Mouse (Mus musculus) retina, embryonic 14.5 days (tissue): ENCODE measurements around the gene Cacna2d3.

ENCODE experiments used
- DNase-seq: peaks from one replicate; pipeline ENCODE4 v3.0.0-alpha.2; 2015; ENCODE audit warnings: low spot score

Gene Cacna2d3

DNA sequence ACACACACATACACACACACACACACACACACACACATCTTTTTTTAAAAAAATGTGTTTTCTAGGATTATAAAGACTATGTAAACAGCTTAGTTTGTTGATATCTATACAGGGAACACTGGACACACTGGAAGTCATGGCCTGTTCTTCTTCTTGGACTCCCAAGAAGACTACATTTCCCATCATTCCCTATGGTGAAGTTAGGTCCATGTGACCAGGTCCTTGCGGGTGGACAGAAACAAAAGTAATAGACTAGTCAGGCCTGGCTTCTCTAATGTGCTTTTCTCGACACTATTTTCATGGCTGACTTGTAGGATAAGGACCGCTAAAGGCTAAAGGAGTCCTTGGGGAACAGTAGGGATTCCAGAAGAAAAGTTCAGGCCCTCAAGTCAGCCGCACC is 78.4 kb downstream of the Cacna2d3 start:
- DNase-seq: no peak

DNA sequence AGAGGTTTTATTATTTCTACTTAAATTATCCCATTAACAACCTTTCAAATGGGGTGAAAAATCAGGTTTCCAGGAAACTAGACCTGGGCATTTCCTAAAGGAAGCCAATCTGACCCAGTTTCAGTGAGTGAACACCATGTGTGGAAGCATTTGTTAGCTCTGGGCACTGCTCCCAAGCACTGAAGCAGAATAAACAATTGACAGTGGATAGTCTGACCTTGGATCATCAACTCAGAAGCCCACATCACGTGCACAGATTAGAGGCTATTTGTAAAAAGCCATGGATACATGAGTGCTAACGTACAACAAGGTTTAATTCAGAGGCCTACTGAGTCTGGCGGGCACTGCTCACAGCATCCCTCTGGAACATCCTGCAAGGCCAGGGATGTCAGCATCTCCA is 82.4 kb downstream of the Cacna2d3 start:
- peak; percentile 68 for DNase-seq

DNA sequence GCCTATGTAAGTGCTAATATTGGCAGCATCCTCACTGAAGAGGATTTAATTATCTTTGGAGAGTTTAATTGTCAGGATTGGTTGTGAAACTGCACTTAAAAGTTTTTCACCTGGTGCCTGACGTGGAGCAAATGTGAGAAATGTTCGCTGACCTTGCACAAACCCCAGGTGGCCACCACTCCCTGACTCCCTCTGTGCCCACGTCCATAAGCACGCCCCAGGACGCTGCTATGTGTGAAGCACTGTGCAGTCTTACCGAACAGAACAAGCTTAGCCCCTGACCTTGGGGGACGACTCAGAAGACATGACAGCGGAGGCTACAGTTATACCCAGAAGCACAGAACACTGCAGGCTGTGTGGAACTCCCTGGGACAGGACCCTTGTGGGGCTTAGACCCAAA is 93.5 kb downstream of the Cacna2d3 start:
- no peak for DNase-seq

DNA sequence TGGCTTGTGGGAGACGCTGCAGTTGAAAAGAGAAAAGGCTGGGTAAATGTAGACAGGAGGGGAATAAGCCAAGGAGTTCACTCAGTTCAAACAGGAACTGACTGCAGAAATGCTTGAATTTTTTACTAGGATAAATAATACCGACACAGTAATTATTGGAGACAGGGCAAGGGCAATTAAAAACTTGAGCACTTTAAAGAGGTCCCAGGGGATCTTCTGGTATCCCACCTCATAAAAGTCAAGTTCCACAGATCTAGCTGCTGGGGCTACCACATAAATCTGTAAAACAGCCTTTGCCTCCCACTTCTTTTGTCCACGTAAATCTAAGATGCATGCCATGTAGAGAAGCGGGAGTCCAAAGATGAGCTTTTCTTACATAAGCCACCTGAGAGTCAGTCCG is 109.2 kb downstream of the Cacna2d3 start:
- no peak for DNase-seq

DNA sequence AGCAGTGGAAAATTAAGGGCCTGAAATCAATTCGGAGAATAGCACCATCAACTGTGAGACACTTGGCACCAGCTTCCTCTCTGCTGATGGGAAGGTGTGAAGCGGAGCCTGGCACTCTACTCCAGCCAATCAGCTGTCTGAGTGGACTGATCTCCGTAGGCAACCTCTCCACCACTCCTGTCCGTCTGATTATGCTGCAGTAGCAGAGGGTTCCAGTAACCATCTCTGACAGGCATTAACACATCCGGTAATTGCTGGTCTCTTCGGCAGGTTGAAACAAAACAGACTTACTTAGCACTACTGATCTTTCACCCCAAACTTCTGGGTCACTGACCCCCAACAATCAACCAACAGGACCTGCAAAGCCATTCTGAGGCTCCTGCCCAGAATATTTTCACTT is 112.9 kb downstream of the Cacna2d3 start:
- peak; percentile 79 for DNase-seq

DNA sequence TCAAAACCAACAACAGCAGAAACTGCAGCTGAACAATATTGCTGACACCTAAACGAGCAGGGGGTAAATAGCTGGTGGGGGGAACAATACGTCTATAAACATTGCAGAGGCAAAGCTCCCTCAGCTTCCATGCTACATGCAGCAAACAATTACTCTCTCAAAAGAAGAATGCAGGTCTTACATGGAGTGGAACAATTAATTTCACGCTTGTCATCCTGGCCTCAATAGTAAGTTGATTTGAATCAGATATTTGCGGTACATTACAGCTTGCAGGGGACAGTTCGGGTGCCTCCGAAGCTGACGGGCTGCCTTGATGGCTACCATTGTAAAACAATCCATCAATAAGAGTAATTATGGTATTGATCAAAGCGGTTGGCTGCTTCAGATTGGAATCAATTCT is 122.2 kb downstream of the Cacna2d3 start:
- DNase-seq: peak; percentile 79

DNA sequence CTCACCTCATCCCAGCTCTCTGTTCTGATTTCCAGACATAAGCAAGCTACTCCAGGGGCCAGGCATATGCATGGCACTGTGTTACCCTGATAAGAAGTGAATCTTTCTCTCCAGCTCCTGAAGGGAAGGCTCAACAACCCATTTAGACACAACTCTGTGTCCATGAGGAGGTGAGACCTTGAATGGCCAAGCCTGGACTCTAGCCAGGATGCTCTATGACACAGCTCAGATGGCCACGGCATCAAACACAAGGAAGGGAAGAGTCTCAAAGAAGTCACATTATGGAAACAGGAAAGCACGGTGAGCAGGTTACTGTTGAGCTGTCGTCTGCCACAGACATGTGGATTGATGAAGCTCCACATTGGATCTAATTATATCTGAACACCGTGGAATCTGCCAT is 128.8 kb downstream of the Cacna2d3 start:
- no peak for DNase-seq

DNA sequence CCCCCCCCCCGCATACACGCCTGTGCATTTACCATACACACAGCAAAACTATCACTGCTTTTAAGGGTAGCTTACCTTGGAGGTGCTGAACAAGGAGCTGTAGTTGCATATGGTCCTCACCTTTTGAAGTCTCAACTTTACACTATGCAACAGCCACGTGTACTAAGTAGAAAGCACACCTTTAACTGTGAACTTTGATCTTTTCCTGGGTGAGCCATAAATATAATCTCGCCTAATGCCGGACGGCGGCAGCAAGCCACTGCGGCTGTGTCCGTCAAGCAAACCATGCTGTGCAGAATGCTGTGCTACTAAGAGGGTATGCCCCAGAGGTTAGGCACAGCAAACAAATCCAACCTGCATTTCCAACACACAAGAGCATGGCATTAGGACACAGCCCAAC is 132.0 kb downstream of the Cacna2d3 start:
- no peak for DNase-seq

DNA sequence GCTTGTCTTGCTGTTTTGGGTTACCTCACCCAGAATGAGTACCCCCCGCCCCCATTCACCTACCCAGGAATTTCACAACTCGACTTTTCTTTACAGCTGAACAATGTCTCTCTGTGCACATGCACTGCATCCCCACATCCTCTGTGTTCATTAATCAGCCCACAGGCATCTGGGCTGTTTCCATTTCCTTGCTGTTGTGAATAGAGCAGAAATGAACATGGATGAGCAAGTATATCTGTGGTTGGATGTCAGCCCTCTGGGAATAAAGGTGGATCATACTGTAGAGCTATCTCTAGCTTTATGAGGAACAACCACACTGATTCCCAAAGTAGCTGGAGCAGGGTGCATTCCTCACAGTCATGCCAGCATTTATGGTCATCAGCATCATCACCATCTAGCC is 139.7 kb downstream of the Cacna2d3 start:
- DNase-seq: no peak

DNA sequence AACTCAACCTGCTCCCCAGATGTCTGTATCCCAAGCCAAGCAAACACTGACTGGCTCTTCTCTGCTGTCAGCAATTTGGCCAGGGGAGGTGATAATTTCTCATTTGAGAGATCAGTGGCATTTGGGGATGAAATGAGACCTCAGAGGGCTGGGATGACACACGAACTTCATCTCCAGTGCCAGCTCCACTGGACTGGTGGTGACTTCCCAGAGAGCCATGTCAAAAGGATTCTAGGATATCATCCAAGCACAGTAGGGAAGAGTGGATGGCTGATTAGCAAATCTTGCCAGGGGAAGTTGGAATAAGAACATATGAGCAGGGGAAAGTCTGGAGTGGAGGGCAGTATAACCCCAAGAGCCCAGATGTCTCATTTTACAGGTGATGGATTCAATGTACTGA is 143.9 kb downstream of the Cacna2d3 start:
- DNase-seq: no peak

DNA sequence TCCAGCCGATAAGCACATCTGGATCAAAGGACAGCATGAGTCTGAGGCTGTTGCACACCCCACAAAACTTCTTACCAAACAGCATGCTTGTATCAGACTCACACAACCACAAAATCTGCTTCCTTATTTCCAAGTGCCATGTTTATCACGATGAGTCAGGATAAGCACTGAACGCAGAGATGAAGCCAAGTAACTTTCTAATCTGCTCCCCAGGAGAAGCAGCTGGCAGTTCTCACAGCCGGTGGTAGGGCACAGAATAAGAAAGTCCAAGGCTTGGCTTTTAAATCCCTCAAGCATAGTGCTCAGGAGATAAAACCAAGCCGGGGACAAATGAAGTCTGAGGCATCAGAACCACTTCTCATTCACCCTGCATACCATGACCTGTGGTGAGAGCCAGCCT is 146.1 kb downstream of the Cacna2d3 start:
- no peak for DNase-seq

DNA sequence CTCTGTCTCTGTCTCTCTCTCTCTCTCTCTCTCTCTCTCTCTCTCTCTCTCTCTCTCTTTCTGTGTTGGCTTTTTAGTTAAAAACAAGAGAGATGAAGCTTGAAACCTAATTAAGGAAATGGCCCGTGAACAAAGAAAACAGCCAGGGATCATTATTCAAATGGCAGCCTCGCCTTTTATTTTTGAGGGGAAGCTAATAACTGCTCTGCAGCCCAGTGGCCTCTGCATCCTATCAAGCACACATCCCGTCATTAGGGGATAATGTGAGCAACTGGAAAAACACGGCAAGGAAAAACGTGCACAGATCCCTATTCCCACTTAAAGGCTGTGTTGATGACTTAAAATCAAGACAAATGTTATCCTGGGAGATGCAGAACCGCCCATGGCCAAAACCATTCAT is 159.0 kb downstream of the Cacna2d3 start:
- peak; percentile 41 for DNase-seq

DNA sequence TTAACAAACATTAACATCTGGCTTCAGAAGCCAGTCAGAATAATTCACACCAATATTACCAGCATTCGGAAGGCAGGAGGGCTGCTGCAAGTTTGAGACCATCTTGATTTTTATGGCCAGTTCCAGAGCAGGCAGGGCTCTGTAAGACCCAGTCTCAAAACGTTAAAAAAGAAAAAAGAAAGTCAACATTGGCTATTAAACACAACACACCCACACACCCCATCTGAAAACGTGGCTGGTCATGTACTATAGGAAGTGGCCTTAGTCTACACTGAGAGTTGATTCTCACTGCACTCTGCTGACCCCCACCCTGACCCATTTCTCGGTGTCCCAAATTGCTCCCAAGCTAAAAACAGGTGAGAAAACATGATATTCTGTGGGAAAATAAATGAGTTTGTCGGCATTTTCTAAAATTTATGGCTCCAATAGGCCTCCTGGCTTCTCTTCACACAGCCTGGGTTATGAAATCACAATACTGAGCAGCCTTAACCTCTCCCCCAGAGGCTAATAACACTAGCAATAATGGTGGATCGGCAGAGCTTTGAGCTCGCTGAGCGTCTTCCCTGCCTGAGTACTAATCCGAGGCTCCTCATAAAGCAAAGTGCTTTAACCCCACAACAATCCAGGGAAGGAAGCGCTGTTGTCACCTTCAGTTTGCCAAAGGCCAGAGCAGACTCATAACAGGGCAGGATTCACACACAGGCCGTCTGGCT is 160.4 kb downstream of the Cacna2d3 start:
- no peak for DNase-seq

DNA sequence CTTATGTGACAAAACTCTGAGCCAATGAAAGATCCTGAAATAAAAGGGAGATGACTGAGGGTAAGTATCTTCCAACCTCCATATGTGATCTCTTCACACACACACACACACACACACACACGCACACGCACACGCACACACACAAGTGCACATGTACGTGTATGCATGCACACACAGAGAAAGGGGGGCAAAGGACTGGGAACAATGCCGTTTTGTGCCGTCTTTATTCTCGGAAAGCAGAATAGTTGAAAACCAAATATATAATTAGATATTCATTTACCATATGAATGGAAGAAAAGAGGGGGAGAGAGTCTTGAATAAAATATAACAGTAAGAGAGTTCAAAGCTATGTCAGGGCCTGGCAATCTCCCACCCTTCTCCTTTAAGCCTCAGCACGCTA is 163.2 kb downstream of the Cacna2d3 start:
- DNase-seq: no peak

DNA sequence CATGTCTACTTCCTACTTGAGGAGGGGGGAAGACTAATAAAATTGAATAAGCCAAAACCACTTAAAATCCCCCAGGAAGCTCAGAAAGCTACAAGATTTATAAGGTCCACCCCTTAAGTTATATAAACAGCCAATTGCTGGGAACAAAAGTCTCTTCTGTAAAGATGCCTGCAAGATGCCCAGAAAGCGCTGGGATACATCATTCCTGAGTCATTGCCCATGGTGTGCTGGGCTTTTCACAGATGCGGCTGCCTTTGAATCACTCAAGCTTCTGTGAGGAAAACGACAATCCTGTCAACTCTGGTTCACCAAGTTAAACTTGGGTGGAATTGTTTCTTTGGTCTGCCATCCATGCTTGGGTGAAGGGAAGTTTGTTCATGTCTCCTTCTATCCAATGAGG is 165.5 kb downstream of the Cacna2d3 start:
- DNase-seq: no peak

DNA sequence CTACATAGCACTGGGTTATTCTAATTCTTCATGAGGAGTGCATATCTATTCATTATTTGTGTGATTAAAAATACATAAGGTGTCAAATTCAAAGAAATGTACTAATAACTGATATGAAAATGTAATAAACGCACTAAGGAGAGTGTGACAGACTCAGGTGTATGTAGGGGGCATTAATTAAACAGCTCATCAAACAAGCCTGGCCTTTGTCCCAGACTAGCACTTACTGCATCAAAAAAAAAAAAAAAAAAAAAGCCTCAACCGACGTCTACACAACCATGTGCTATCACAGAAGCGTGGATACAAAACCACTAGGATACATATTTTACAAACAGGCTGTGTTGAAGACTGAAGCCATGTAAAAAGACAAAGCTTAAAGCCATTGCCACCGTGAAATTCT is 169.2 kb downstream of the Cacna2d3 start:
- no peak for DNase-seq

DNA sequence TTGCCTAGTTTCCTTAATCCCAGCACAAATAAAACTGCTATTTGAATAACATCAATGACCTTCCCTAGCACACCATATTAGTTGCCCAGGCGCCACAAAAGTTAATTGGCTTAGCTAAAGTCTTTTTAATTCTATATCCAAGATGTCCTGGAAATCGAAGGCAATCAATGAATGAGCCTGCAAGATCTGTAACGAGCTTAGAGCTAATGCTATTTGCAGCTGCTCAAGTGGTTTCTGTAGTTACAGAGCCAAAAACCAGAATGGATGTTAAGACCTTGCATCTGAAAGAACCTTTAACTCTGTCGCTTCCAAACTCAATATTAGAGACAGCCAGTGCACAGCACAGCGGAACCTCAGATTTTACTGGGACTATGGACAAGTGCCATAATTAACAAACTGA is 173.0 kb downstream of the Cacna2d3 start:
- DNase-seq: no peak

DNA sequence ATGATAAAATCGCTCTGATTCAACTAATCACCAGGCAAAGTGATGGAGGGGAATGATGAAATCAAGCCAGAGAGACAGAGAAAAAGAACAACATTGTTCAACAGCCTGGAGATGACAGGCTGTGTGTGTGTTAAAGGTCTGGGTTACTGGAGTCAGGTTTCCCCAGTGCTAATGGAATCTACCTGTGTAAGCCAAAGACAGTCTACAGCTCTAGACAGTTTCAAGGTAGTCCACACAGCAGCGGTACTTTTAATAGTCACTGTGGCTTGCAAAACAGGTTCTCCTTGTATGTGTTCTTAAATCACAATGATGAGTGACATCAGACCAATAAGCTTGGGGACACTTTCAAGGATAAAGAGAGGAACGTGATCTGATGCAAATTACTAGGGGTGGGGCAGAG is 191.1 kb downstream of the Cacna2d3 start:
- no peak for DNase-seq

DNA sequence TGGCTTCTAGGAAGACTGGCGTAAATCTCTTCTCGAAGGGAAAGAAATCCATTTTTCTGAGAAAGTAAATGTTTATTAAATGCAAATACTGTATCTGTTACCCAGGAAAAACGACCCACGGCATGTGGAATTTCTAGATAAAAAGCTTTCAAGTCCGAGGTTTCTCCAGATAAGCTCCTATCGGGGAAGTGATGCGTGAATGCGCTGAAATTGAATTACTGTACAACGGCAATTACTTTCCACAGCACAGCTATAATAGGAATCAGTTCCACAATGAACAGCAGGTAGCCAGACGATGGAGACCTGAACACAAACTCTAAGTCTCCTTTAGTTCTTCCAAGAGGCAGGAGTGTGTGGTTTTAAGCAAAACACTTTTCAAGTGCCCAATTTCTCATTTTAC is 193.0 kb downstream of the Cacna2d3 start:
- DNase-seq: no peak

DNA sequence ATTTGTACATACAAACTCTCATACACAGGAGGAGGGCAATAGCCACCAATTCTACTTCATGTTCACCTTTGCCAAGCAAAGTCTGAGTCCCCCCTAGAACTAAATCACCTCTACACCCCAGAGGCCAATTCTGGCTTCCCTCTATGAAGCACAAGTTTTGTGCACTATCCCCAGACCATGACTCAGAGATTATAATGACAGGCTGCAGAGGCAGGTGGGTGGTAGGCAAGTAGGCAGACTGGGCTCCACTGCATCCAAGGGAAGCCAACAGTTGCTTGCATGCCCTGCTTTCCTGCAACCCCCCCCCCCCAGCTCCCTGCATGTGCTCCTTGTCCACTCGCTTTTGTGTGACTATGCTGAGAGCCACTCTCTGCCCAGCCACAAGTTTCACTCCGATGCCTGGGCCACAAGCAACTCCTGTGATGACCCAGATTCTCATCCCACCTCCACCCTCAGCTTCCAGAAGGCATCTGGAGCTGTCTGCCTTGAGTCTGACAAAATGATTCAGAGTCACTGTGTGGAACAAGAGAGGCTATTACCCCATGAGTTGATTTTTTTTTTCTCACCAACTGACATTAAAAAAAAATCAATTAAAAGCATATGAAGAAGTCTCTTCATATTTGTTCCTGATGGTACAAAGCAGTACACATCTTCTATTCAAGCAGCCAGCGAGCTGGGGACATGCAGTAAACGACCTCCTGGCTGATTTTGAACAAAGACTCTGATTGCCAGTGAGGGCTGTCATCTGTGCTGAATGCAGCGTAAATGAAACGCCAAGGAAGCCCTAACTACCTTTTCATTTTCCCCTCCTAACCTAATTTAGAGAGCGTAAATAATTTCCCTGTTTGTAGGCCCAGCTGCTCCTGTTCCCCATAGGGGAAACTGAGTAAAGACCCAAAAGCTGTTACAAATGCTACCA is 201.7 kb downstream of the Cacna2d3 start:
- peak; percentile 71 for DNase-seq

DNA sequence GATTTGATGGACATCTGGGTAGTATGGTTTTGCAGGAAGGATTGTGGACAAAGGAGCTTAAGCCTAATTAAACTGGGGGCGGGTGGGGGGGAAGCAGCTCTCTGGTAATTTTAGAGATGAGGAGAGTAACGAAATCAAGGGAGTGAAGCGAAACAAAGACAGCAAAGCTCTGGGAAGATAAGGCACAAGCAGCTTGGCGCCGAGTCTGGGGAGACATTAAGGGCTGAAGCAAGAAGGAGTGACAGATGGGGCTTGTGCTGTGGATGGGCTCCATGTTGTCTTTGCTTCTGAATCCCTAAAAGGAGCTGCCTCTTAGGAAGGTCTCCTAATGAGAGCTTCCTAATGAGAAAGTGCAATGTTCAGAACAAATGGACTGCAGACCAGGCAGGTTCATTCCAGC is 219.0 kb downstream of the Cacna2d3 start:
- DNase-seq: peak; percentile 61

DNA sequence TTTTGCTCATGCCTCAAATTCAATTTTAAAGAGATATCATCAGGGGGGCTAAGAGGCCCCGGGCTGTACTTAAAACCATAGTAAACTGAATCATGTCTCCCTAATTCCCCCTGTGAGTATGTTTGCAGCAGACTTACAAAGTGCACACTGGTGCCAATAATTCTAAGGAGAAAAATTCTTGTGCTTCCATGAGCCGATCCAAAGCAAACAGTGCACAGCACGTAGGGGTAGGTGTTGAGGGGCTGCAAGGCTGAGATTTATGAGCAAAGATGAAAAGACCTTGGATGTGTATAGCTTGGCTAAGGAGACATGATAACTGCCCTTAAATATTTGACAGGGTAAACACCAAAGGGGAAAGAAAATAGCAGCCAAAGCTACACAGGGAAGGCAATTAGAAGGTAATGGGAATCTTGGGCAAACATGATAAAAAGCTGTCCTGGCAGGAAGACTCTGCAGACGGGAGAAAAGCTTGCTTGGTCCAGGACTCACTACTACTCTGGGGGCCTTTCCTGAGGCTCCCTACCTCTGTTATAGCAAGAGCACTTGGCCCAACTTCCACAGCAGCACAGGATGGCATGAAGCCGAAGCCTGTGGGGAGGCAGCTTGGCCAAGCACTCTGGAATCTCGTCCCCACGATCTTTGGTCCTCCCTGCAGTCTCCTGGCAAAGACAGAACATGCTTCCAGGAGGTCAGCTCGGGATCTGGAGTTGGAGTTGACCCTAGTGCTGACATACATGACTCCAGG is 222.9 kb downstream of the Cacna2d3 start:
- DNase-seq: no peak

DNA sequence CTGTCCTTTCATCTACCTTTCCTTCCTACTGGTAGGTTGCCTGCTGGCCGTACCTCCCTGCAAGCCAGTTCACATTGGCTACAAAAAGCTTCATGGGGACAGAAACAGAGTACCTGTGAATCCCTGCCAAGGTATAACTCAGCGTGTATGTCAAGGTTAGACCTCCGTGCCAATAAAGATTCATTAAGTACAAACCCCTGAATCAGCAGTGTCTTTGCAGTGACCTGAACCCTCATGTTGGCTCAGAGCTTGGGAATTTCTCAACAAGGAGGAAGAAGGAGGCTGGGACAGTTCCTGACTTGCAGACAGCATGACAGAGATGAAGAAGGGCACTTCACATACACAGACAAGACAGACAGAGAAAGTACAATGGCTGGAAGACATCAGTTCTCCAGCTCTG is 225.1 kb downstream of the Cacna2d3 start:
- no peak for DNase-seq
